Mouse (Mus musculus): ENCODE data around the gene Pde10a. TPM values are rescaled to one million over a fixed set of nuclear protein-coding genes. Genes with fewer than 3 reads are reported as not detected.

Gene Pde10a
- polyA plus RNA-seq, 1 experiment from 2014 or later = 1.9 TPM

- no peak overlapping the region for H3K4me3 ChIP-seq (ENCODE audit: low read length)
- no peak overlapping the region for H3K9ac ChIP-seq (ENCODE audit: low read length)
- H3K27ac ChIP-seq (ENCODE audit: low read length) = no peak overlapping the region
- no peak for ATAC-seq (replicated peaks; ENCODE audit: extremely low read depth, insufficient read depth, low FRiP score)
- no peaks in the 10 kb centered on the region for H3K36me3 ChIP-seq (ENCODE audit: control insufficient read depth, insufficient read depth)
- no peak overlapping the region for H3K4me2 ChIP-seq (ENCODE audit: low read depth, low read length)
- no peaks in the 10 kb centered on the region for H3K9me3 ChIP-seq (replicated peaks; ENCODE audit: control insufficient read depth, low read length)
- H3K4me1 ChIP-seq (ENCODE audit: control insufficient read depth, insufficient read depth, low read length) = no peaks in the 10 kb centered on the region
- no peaks in the 10 kb centered on the region; the same call in 1 of the 2 replicates for H3K27me3 ChIP-seq (ENCODE audit: control insufficient read depth, insufficient read depth, low read length)
- WGBS = 57% methylated on average over 16 of the region's 16 CpGs
Measured at GRCm38 (mm10) chr17:8658751-8659454, 133.7 kb downstream of the Pde10a start.

GRCm38 (mm10) chr17:8666912-8667311 lies 141.7 kb downstream of the Pde10a start:
- Histone ChIP-seq H3K9ac (ENCODE audit: low read length) (no peak overlapping the region), H3K9me3 (replicated peaks; ENCODE audit: control insufficient read depth, low read length) (no peaks in the 10 kb centered on the region), H3K4me1 (ENCODE audit: control insufficient read depth, insufficient read depth, low read length) (no peaks in the 10 kb centered on the region), H3K4me3 (ENCODE audit: low read length) (no peak overlapping the region), H3K4me2 (ENCODE audit: low read depth, low read length) (no peak overlapping the region), H3K36me3 (ENCODE audit: control insufficient read depth, insufficient read depth) (no peaks in the 10 kb centered on the region), H3K27me3 (ENCODE audit: control insufficient read depth, insufficient read depth, low read length) (no peaks in the 10 kb centered on the region; the same call in 1 of the 2 replicates), H3K27ac (ENCODE audit: low read length) (no peak overlapping the region)
- no peak for ATAC-seq (replicated peaks; ENCODE audit: extremely low read depth, insufficient read depth, low FRiP score)
- WGBS = 57% methylated on average over 5 of the region's 5 CpGs

- ATAC-seq (replicated peaks; ENCODE audit: extremely low read depth, insufficient read depth, low FRiP score) = no peak
- WGBS = 62% methylated on average over 2 of the region's 2 CpGs
- Histone ChIP-seq H3K27ac (ENCODE audit: low read length) (no peak overlapping the region), H3K4me2 (ENCODE audit: low read depth, low read length) (no peak overlapping the region), H3K36me3 (ENCODE audit: control insufficient read depth, insufficient read depth) (no peaks in the 10 kb centered on the region), H3K9ac (ENCODE audit: low read length) (no peak overlapping the region), H3K4me3 (ENCODE audit: low read length) (no peak overlapping the region), H3K4me1 (ENCODE audit: control insufficient read depth, insufficient read depth, low read length) (no peaks in the 10 kb centered on the region), H3K27me3 (ENCODE audit: control insufficient read depth, insufficient read depth, low read length) (no peaks in the 10 kb centered on the region), H3K9me3 (replicated peaks; ENCODE audit: control insufficient read depth, low read length) (no peaks in the 10 kb centered on the region)
Measured at GRCm38 (mm10) chr17:8674651-8675050, 149.5 kb downstream of the Pde10a start.

- no peaks in the 10 kb centered on the region for H3K36me3 ChIP-seq (ENCODE audit: control insufficient read depth, insufficient read depth)
Measured at GRCm38 (mm10) chr17:8686356-8686755, 161.2 kb downstream of the Pde10a start.

GRCm38 (mm10) chr17:8688096-8688495 lies 162.9 kb downstream of the Pde10a start:
- Histone ChIP-seq H3K4me3 (ENCODE audit: low read length) (no peak overlapping the region), H3K4me1 (ENCODE audit: control insufficient read depth, insufficient read depth, low read length) (no peaks in the 10 kb centered on the region), H3K9ac (ENCODE audit: low read length) (no peak overlapping the region), H3K27me3 (ENCODE audit: control insufficient read depth, insufficient read depth, low read length) (no peaks in the 10 kb centered on the region), H3K36me3 (ENCODE audit: control insufficient read depth, insufficient read depth) (no peaks in the 10 kb centered on the region), H3K4me2 (ENCODE audit: low read depth, low read length) (no peak overlapping the region), H3K27ac (ENCODE audit: low read length) (no peak overlapping the region), H3K9me3 (replicated peaks; ENCODE audit: control insufficient read depth, low read length) (no peaks in the 10 kb centered on the region)
- no peak for ATAC-seq (replicated peaks; ENCODE audit: extremely low read depth, insufficient read depth, low FRiP score)
- WGBS = 68% methylated on average over 3 of the region's 3 CpGs

More at GRCm38 (mm10) chr17:8686356-8686755, 161.2 kb downstream of the Pde10a start:
- no peak overlapping the region for H3K4me3 ChIP-seq (ENCODE audit: low read length)
- H3K9ac ChIP-seq (ENCODE audit: low read length) = no peak overlapping the region
- no peak overlapping the region for H3K4me2 ChIP-seq (ENCODE audit: low read depth, low read length)
- 68% methylated on average over 7 of the region's 7 CpGs for WGBS
- no peaks in the 10 kb centered on the region for H3K9me3 ChIP-seq (replicated peaks; ENCODE audit: control insufficient read depth, low read length)
- no peak for ATAC-seq (replicated peaks; ENCODE audit: extremely low read depth, insufficient read depth, low FRiP score)
- H3K27me3 ChIP-seq (ENCODE audit: control insufficient read depth, insufficient read depth, low read length) = no peaks in the 10 kb centered on the region
- H3K27ac ChIP-seq (ENCODE audit: low read length) = no peak overlapping the region
- H3K4me1 ChIP-seq (ENCODE audit: control insufficient read depth, insufficient read depth, low read length) = no peaks in the 10 kb centered on the region

GRCm38 (mm10) chr17:8698265-8698664 lies 173.1 kb downstream of the Pde10a start:
- no peak for ATAC-seq (replicated peaks; ENCODE audit: extremely low read depth, insufficient read depth, low FRiP score)
- Histone ChIP-seq H3K27ac (ENCODE audit: low read length) (no peak overlapping the region), H3K4me1 (ENCODE audit: control insufficient read depth, insufficient read depth, low read length) (no peaks in the 10 kb centered on the region), H3K4me3 (ENCODE audit: low read length) (no peak overlapping the region), H3K36me3 (ENCODE audit: control insufficient read depth, insufficient read depth) (no peaks in the 10 kb centered on the region), H3K9ac (ENCODE audit: low read length) (no peak overlapping the region), H3K9me3 (replicated peaks; ENCODE audit: control insufficient read depth, low read length) (0 out of 2 replicates have a peak, but pooled peaks cover 4% of the 10 kb centered on the region), H3K27me3 (ENCODE audit: control insufficient read depth, insufficient read depth, low read length) (no peaks in the 10 kb centered on the region), H3K4me2 (ENCODE audit: low read depth, low read length) (no peak overlapping the region)
- WGBS = 75% methylated on average over 1 of the region's 1 CpGs

GRCm38 (mm10) chr17:8698793-8699192 lies 173.6 kb downstream of the Pde10a start:
- H3K4me2 ChIP-seq (ENCODE audit: low read depth, low read length) = no peak overlapping the region
- 70% methylated on average over 3 of the region's 3 CpGs for WGBS
- ATAC-seq (replicated peaks; ENCODE audit: extremely low read depth, insufficient read depth, low FRiP score) = no peak
- 0 out of 2 replicates have a peak, but pooled peaks cover 4% of the 10 kb centered on the region for H3K9me3 ChIP-seq (replicated peaks; ENCODE audit: control insufficient read depth, low read length)
- no peaks in the 10 kb centered on the region for H3K27me3 ChIP-seq (ENCODE audit: control insufficient read depth, insufficient read depth, low read length)
- H3K36me3 ChIP-seq (ENCODE audit: control insufficient read depth, insufficient read depth) = no peaks in the 10 kb centered on the region
- H3K4me3 ChIP-seq (ENCODE audit: low read length) = no peak overlapping the region
- no peaks in the 10 kb centered on the region for H3K4me1 ChIP-seq (ENCODE audit: control insufficient read depth, insufficient read depth, low read length)
- no peak overlapping the region for H3K27ac ChIP-seq (ENCODE audit: low read length)
- no peak overlapping the region for H3K9ac ChIP-seq (ENCODE audit: low read length)

- no peak overlapping the region for H3K4me3 ChIP-seq (ENCODE audit: low read length)
- H3K27ac ChIP-seq (ENCODE audit: low read length) = no peak overlapping the region
- 60% methylated on average over 7 of the region's 7 CpGs for WGBS
- H3K9ac ChIP-seq (ENCODE audit: low read length) = no peak overlapping the region
- no peak overlapping the region for H3K4me2 ChIP-seq (ENCODE audit: low read depth, low read length)
- no peak for ATAC-seq (replicated peaks; ENCODE audit: extremely low read depth, insufficient read depth, low FRiP score)
- H3K9me3 ChIP-seq (replicated peaks; ENCODE audit: control insufficient read depth, low read length) = 0 out of 2 replicates have a peak, but pooled peaks cover 4% of the 10 kb centered on the region
- H3K4me1 ChIP-seq (ENCODE audit: control insufficient read depth, insufficient read depth, low read length) = no peaks in the 10 kb centered on the region
- no peaks in the 10 kb centered on the region for H3K27me3 ChIP-seq (ENCODE audit: control insufficient read depth, insufficient read depth, low read length)
- H3K36me3 ChIP-seq (ENCODE audit: control insufficient read depth, insufficient read depth) = no peaks in the 10 kb centered on the region
Measured at GRCm38 (mm10) chr17:8701096-8701495, 175.9 kb downstream of the Pde10a start.

- Histone ChIP-seq H3K36me3 (ENCODE audit: control insufficient read depth, insufficient read depth) (no peaks in the 10 kb centered on the region), H3K4me2 (ENCODE audit: low read depth, low read length) (no peak overlapping the region), H3K9ac (ENCODE audit: low read length) (no peak overlapping the region), H3K4me1 (ENCODE audit: control insufficient read depth, insufficient read depth, low read length) (no peaks in the 10 kb centered on the region), H3K4me3 (ENCODE audit: low read length) (no peak overlapping the region), H3K27ac (ENCODE audit: low read length) (no peak overlapping the region), H3K9me3 (replicated peaks; ENCODE audit: control insufficient read depth, low read length) (no peaks in the 10 kb centered on the region), H3K27me3 (ENCODE audit: control insufficient read depth, insufficient read depth, low read length) (no peaks in the 10 kb centered on the region)
- no peak for ATAC-seq (replicated peaks; ENCODE audit: extremely low read depth, insufficient read depth, low FRiP score)
- 78% methylated on average over 5 of the region's 5 CpGs for WGBS
Measured at GRCm38 (mm10) chr17:8702503-8702902, 177.3 kb downstream of the Pde10a start.
